Mouse (Mus musculus): ENCODE results near the gene Rsph9. TPM values are rescaled to one million over a fixed set of nuclear protein-coding genes. Genes with fewer than 3 reads are reported as not detected.

The Rsph9 gene
- total and polyA plus RNA-seq, 3 experiments, result 0.29 TPM; not detected in 2

- TF ChIP-seq UBTF (IDR thresholded peaks at IDR 0.05; ENCODE audit: borderline replicate concordance, insufficient read depth, low read depth, low read length), result no peak
- TF ChIP-seq ZC3H11A (IDR thresholded peaks at IDR 0.05; ENCODE audit: low read depth, low read length), result no peak
- no peak for TF ChIP-seq JUND (IDR thresholded peaks at IDR 0.05; ENCODE audit: low read depth, low read length)
- TF ChIP-seq BHLHE40 (IDR thresholded peaks at IDR 0.05; ENCODE audit: borderline replicate concordance, low read depth, low read length), result no peak
- no peak for TF ChIP-seq USF1 (IDR thresholded peaks at IDR 0.05; ENCODE audit: low read depth, low read length)
- TF ChIP-seq GABPA (IDR thresholded peaks at IDR 0.05; ENCODE audit: low read depth, low read length), result no peak
- TF ChIP-seq NELFE (IDR thresholded peaks at IDR 0.05; ENCODE audit: low read depth, low read length), result no peak
- peak; percentile 59; the same call in 1 of the 2 replicates for TF ChIP-seq MAZ (IDR thresholded peaks at IDR 0.05; ENCODE audit: low read depth, low read length)
- TF ChIP-seq SMC3 (IDR thresholded peaks at IDR 0.05; ENCODE audit: low read depth, low read length), result no peak
- TF ChIP-seq EP300 (IDR thresholded peaks at IDR 0.05; ENCODE audit: low read depth in 1 of 2, low read length in 2 of 2), result peak in 1 of 2 experiments; percentile 62; a peak in 3 of 4 replicates
- TF ChIP-seq SIN3A (IDR thresholded peaks at IDR 0.05; ENCODE audit: low read length), result peak; percentile 85
- TF ChIP-seq E2F4 (IDR thresholded peaks at IDR 0.05; ENCODE audit: borderline replicate concordance, low read depth, low read length), result no peak
- no peak for TF ChIP-seq RCOR1 (IDR thresholded peaks at IDR 0.05; ENCODE audit: low read depth, low read length)
- TF ChIP-seq MYC (IDR thresholded peaks at IDR 0.05; ENCODE audit: low read depth, low read length), result no peak
- TF ChIP-seq RAD21 (IDR thresholded peaks at IDR 0.05; ENCODE audit: low read depth, low read length), result no peak
- peak; percentile 98 for TF ChIP-seq ETS1 (IDR thresholded peaks at IDR 0.05; ENCODE audit: low read depth, low read length)
- no peak for TF ChIP-seq POLR2A (IDR thresholded peaks at IDR 0.05; ENCODE audit: control insufficient read depth in 1 of 2, insufficient read depth in 1 of 2, low read depth in 1 of 2, low read length in 2 of 2, poor library complexity in 1 of 2)
- TF ChIP-seq MEF2A (IDR thresholded peaks at IDR 0.05; ENCODE audit: extremely low read depth, insufficient replicate concordance, low read depth, low read length, poor library complexity, severe bottlenecking), result no peak
These were observed 19.0 kb upstream of the Rsph9 start (continued) for GRCm38 (mm10) chr17:46162951-46163421.

DNA sequence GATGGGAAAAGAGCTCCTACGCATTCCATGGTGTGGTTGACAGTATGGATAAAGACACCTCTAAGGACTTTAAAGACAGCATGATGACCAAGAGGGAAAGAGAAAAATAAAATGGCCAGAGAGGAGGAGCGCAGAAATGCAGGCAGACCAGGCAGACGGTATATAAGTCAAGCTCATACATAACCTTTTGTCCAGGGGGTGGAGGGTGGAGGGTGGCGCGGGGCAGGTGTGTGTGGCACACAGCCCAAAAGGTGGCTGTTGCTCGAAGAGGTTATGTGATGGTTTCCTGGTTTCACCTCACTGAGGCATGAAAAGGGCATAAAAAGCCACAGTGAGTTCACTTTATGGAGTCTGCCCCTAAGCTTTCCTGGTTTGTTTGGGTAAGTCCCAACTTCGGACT lies 18.5 kb upstream of the Rsph9 start:
- Histone ChIP-seq H3K9ac (ENCODE audit: control insufficient read depth, low read depth, low read length, poor library complexity, severe bottlenecking) (peak overlapping the region; percentile 57), H3K4me3 (ENCODE audit: control insufficient read depth in 1 of 2, insufficient read depth in 1 of 2, low read depth in 2 of 2, low read length in 2 of 2) (peak overlapping the region; percentile 44 to 84)

More for the DNA sequence above, 18.5 kb upstream of the Rsph9 start:
- peak overlapping the region; percentile 76 for H3K27ac ChIP-seq (ENCODE audit: control insufficient read depth, low read depth, low read length)
- H3K79me2 ChIP-seq (ENCODE audit: control insufficient read depth, insufficient read depth, low read length, poor library complexity), result peaks cover 9% of the 10 kb centered on the region
- H3K4me1 ChIP-seq (ENCODE audit: control insufficient read depth in 1 of 2, insufficient read depth in 2 of 2, low read length in 2 of 2), result peaks cover 18 to 30% of the 10 kb centered on the region in 2 experiments; a peak in 3 of 4 replicates
- no peaks in the 10 kb centered on the region for H3K9me3 ChIP-seq (replicated peaks; ENCODE audit: insufficient read depth, low read length)
- no peak for DNase-seq (ENCODE audit: low read depth, low spot score)
- TF ChIP-seq USF1 (IDR thresholded peaks at IDR 0.05; ENCODE audit: low read depth, low read length), result no peak
- no peak for TF ChIP-seq POLR2AphosphoS5 (IDR thresholded peaks at IDR 0.05; ENCODE audit: borderline replicate concordance, low read depth, low read length)
- TF ChIP-seq POLR2A (IDR thresholded peaks at IDR 0.05; ENCODE audit: control insufficient read depth in 1 of 2, insufficient read depth in 1 of 2, low read depth in 1 of 2, low read length in 2 of 2, poor library complexity in 1 of 2), result no peak
- no peak for TF ChIP-seq RCOR1 (IDR thresholded peaks at IDR 0.05; ENCODE audit: low read depth, low read length)
- TF ChIP-seq E2F4 (IDR thresholded peaks at IDR 0.05; ENCODE audit: borderline replicate concordance, low read depth, low read length), result no peak
- TF ChIP-seq BHLHE40 (IDR thresholded peaks at IDR 0.05; ENCODE audit: borderline replicate concordance, low read depth, low read length), result no peak
- TF ChIP-seq MYC (IDR thresholded peaks at IDR 0.05; ENCODE audit: low read depth, low read length), result no peak
- TF ChIP-seq ZMIZ1 (IDR thresholded peaks at IDR 0.05; ENCODE audit: low read depth, low read length), result no peak
- no peak for TF ChIP-seq NELFE (IDR thresholded peaks at IDR 0.05; ENCODE audit: low read depth, low read length)
- TF ChIP-seq UBTF (IDR thresholded peaks at IDR 0.05; ENCODE audit: borderline replicate concordance, insufficient read depth, low read depth, low read length), result no peak
- H3K27me3 ChIP-seq (ENCODE audit: control insufficient read depth in 1 of 2, insufficient read depth in 2 of 2, low read length in 2 of 2), result no peaks in the 10 kb centered on the region
- peaks cover 0 to 20% of the 10 kb centered on the region in 2 experiments; a peak in 3 of 4 replicates for H3K36me3 ChIP-seq (ENCODE audit: control insufficient read depth in 1 of 2, insufficient read depth in 2 of 2, low read length in 2 of 2)
